In the genomic region with DNA sequence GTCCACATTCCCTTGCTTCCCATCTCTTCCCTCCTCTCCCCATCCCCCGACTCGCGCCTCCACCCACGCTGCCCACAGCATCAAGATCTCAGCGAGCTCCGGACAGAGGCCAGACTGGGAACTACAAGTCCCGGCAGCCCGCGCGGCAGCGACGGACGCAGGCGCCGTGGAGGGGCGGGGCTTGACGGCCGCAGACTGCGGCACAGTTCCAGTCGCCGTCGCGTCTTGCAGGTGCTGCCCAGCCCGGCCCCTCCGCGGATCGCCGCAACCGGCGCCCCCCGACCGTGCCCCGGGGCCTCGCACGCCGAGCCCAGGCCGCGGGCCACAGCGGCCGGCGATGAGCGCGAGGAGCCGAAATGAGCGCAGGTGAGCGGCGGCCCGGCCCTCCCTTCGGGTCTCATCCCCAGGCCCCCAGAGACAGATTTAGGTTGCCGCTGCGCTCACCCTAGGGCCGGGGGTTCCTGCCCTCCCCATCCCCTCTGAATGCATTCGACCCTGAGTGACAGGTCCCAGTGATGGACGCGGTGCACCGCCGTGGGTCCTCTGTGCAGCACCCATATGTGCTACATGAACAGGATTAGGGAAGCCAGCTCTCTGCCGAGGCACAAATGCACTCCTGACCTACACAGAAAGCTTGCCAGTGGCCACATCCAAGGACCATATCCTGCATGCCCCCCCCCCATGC, we compare ENCODE assay signal across 8 mouse cellular contexts. TPM values are rescaled to one million over a fixed set of nuclear protein-coding genes. Genes with fewer than 3 reads are reported as not detected.
DNase-seq lines count a peak whose midpoint lies in the region; ATAC-seq lines count a peak whose summit lies in the region.

A gene (plus strand): TSS at position 163 of the 685 bp plus-strand sequence.

- ATAC-seq in intestine, embryonic 14.5 days (replicated peaks; ENCODE audit: low FRiP score, low TSS enrichment, low read depth): peak; percentile 87

- H3K36me3 ChIP-seq in intestine, embryonic 14.5 days (ENCODE audit: control insufficient read depth, insufficient read depth, low read length): no peaks in the 10 kb centered on the region

- H3K4me2 ChIP-seq in intestine, embryonic 14.5 days (ENCODE audit: low read length): peak within 1 kb of the TSS; percentile 85

- H3K27ac ChIP-seq in intestine, embryonic 14.5 days (ENCODE audit: low read depth): 0 out of 2 replicates have a peak within 1 kb of the TSS, but pooled peaks have one; percentile 11

- intact Hi-C loops in left cerebral cortex, postnatal 14 days (cut with DNase I): no loop called here

- H3K9ac ChIP-seq in intestine, embryonic 14.5 days (ENCODE audit: low read length): peak within 1 kb of the TSS; percentile 76

- no peaks in the 10 kb centered on the region for H3K9me3 ChIP-seq in intestine, embryonic 14.5 days (ENCODE audit: control insufficient read depth, low read length)

- peak; percentile 92 to 96 for DNase-seq in adrenal gland, adult (ENCODE audit: inconsistent age in 2 of 2, low spot score in 1 of 2)
- DNase-seq in embryo, embryonic 10.5 days (ENCODE audit: low spot score): peak; percentile 91
- DNase-seq in gastrocnemius, postnatal 25 days: peak; percentile 86
- DNase-seq in intestine, embryonic 14.5 days (ENCODE audit: low spot score): peak; percentile 93
- peak; percentile 93 to 94 for DNase-seq in left cerebral cortex, postnatal 14 days (ENCODE audit: low spot score in 2 of 2)
- peak; percentile 89 for DNase-seq in mesoderm, embryonic 11.5 days (ENCODE audit: low read depth, low spot score)
- DNase-seq in right cerebral cortex, postnatal 36 days (ENCODE audit: low spot score in 2 of 2): peak; percentile 90
- DNase-seq in yolk sac, embryonic 10.5 days (ENCODE audit: low spot score): peak; percentile 83

- H3K27me3 ChIP-seq in intestine, embryonic 14.5 days (replicated peaks; ENCODE audit: control insufficient read depth, insufficient read depth, low read length): no peaks in the 10 kb centered on the region

- peak within 1 kb of the TSS; percentile 83 for H3K4me3 ChIP-seq in intestine, embryonic 14.5 days (ENCODE audit: low read depth, low read length)

- whole genome bisulfite sequencing in intestine, embryonic 14.5 days: under 1% methylated on average over 48 of the region's 58 CpGs

- H3K4me1 ChIP-seq in intestine, embryonic 14.5 days (replicated peaks; ENCODE audit: control insufficient read depth, insufficient read depth, low read length): peaks cover 14% of the 10 kb centered on the region

RNA-seq across cellular contexts. Expression of the gene that starts here (rescaled TPM):
- total RNA-seq in gastrocnemius, postnatal 25 days (2021): 10 to 100 TPM; 16.4 to 18.2 TPM
- polyA plus RNA-seq in intestine, embryonic 14.5 days (2014; fragmentation: Nextera tagmentation; extraction: Ambion mirVana): 33.3 and 40.0 TPM in 2 replicates
- 100 to 1,000 TPM; 218 TPM for total RNA-seq in left cerebral cortex, postnatal 14 days (2021)

Comparison
In these comparisons a context has a peak if more than half of its experiments do, and no peak if none do; other contexts are left out.
1. Peak in every context shown above with its lines: DNase-seq, ATAC-seq, H3K4me3 ChIP-seq and H3K27ac ChIP-seq.
2. RNA of the gene that starts here (total RNA-seq): 218 TPM in left cerebral cortex, postnatal 14 days; 16.4 to 18.2 TPM in gastrocnemius, postnatal 25 days; every median in the first group is over 10 times any median in the second.